Mouse (Mus musculus): ENCODE results near the gene Zbtb48. TPM values are rescaled to one million over a fixed set of nuclear protein-coding genes. Genes with fewer than 3 reads are reported as not detected.
A peak's percentile ranks its signal among the peaks of the same experiment; 100 is the strongest.

Gene Zbtb48
- total RNA-seq, 2 experiments from 2014 or later: 3.5 to 5.0 TPM

DNA sequence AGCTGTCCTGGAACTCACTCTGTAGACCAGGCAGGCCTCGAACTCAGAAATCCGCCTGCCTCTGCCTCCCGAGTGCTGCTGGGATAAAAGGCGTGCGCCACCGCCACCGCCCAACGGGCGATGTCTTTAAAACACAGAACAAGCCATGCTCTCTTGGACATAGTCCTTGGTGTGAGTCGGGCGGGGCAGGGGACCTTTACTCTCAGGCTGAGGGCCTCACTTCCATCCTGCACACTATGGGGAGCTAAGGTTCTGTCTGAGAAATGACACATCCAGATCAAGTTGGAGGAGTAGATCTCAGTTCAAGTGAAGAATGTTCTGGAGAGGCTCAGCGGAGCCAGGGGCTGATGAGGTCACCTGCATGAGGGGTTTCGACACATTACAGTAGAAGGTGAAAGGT is 5.5 kb upstream of the Zbtb48 start:
- DNase-seq (ENCODE audit: low spot score): no peak
- intact Hi-C loops (cut with DNase I): no loop called here

GRCm38 (mm10) chr4:152029997-152030396 is 2.5 kb upstream of the Zbtb48 start:
- no peak for DNase-seq (ENCODE audit: low spot score)
- intact Hi-C loops (cut with DNase I): no loop called here

DNA sequence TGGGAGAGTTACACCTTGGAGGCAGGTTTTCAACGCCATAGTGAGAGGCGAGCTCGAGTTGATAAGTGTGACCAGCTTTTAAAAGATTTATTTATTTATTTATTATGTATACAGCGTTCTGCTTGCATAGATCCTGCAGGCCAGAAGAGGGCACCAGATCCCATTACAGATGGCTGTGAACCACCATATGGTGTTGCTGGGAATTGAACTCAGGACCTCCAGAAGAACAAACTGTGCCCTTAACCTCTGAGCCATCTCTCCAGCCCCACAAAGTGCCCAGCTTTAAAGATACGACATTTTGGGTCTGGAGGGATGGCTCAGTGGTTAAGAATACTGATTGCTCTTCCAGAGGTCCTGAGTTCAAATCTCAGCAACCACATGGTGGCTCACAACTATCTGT is 1.6 kb upstream of the Zbtb48 start:
- intact Hi-C loops (cut with DNase I): no loop called here
- no peak for DNase-seq (ENCODE audit: low spot score)

DNA sequence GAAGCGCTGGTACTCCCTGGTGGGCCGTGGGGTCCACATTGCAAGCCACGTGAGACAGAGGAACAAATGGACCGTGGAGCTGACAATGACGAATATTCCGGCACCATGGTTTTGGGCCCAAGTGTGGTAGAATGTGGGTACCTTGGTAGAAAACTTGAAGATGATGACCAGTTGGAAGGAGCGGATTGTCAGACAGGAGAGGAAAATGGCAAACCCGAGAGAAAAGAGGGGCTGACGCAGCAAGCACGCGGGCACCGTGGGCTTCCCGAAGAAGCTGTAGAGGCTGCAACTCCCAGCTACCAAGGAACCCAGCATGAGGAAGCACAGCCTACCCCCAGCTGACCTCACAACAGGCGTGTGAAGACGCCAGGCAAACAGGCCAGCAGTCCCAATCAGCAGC is 985 bp upstream of the Zbtb48 start:
- no peak for DNase-seq (ENCODE audit: low spot score)
- intact Hi-C loops (cut with DNase I): no loop called here

GRCm38 (mm10) chr4:152026751-152027508 is 541 bp downstream of the Zbtb48 start:
- intact Hi-C loops (cut with DNase I): loop anchor here (1.0 to 2.0 kb wide), 2 partner anchors 16 to 40 kb away; no protein-coding TSS in a partner anchor
- no peak for DNase-seq (ENCODE audit: low spot score)

DNA sequence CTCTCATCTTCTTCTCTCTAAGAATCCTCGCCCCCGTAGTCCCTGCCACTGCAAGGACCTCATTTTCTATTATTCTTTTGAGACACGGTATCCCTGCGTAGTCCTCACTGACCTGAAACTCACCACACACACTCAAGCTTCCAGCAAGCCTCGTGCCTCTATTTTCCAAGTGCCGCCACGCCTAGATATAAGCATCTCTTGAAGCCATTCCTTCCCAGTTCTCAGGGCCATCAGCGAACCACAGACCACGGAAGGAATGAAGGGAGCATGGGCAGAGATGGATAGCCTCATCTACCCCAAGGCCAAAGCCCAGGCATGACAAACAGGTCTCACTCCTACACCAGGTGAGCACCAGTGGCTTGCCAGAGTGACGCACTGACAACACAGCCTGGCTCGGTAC is 2.9 kb downstream of the Zbtb48 start:
- intact Hi-C loops (cut with DNase I): no loop called here
- no peak for DNase-seq (ENCODE audit: low spot score)

- no peak for DNase-seq (ENCODE audit: low spot score)
- intact Hi-C loops (cut with DNase I): no loop called here
Observed at GRCm38 (mm10) chr4:152022506-152022905, 5.0 kb downstream of the Zbtb48 start.

GRCm38 (mm10) chr4:152021568-152022097 is 5.8 kb downstream of the Zbtb48 start:
- no peak for DNase-seq (ENCODE audit: low spot score)
- intact Hi-C loops (cut with DNase I): no loop called here

DNA sequence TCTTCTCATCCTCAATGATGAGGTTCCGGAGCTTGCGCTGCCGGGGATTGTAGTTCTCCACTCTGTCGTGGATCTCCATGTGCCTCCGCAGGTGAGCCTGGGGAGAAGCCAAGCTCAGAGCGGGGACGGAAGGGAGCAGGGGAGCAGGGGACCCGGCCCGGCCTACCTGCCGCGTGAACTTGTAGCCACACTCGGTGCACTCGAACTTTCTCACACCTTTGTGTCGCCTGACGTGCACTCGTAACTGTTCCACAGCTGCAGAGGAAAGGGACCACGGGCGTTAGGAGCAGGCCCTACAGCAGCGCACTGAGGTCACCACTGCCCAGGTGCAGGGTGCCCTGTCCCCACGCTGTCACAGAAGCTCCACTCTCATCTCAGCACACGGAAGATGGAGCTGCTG is 7.4 kb downstream of the Zbtb48 start:
- DNase-seq (ENCODE audit: low spot score): no peak
- intact Hi-C loops (cut with DNase I): no loop called here

DNA sequence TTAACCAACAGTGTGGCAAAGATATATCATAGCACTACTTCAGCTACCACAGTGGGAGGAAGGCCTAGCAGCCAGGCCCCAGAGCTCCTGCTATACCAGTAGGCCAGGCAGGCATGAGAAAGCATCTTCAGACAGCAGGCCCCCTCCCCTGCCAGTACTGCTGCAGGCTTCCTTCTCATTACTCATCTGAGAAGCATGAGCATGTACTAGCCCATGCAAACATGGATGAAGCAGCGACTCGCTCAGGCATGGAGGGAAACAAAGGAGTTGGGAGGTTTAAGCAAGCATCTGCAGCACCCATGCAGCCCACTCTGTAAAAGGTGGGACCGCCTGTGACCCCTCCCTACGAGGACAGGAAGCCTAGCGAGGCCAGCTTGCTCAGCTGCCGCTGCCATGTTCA is 8.4 kb downstream of the Zbtb48 start:
- intact Hi-C loops (cut with DNase I): no loop called here
- DNase-seq (ENCODE audit: low spot score): no peak

- peak; percentile 45 for DNase-seq (ENCODE audit: low spot score)
- intact Hi-C loops (cut with DNase I): no loop called here
Observed at GRCm38 (mm10) chr4:152013036-152013813, 14.2 kb downstream of the Zbtb48 start.

DNA sequence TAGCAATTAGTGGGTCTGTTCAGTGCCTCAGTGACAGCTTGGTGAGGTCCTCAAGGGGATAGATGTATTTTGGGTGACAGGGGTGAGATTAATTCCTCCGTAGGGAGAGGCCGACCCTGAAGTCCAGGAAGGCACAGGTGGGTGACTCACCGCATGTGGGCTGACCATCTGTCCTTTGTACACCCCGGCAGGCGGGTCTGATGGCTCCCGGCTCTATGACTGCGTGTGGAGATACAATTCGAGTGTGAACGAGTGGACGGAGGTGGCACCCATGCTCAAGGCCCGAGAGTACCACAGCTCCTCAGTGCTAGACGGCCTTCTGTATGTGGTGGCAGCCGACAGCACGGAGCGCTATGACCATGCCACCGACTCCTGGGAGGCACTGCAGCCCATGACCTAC is 15.4 kb downstream of the Zbtb48 start:
- DNase-seq (ENCODE audit: low spot score): no peak
- intact Hi-C loops (cut with DNase I): no loop called here

GRCm38 (mm10) chr4:152011171-152011760 is 16.2 kb downstream of the Zbtb48 start:
- intact Hi-C loops (cut with DNase I): loop anchor here (1.0 kb wide), 1 partner anchor 15 kb away; no protein-coding TSS in a partner anchor
- DNase-seq (ENCODE audit: low spot score): no peak

DNA sequence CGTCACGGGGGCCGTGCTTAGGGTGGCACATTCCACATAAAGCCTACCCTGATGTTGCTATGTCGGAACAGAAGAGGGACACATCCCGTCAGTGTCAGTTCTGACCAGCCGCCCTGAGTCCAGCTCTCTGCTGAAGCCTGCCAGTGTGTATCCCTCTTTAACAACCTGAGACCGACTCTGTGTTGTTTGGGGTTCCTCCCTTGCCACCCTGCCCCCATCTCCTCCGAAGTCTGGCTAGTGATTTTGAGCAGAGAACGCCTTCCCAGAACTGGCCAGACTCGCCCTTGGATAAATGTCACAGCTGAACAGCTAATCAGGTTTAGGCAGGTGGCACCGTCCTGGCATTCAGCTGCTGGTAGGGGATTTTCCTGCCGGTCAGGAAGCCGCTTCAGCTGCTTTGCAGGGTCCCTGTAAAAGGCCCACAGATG is 16.8 kb downstream of the Zbtb48 start:
- no peak for DNase-seq (ENCODE audit: low spot score)

GRCm38 (mm10) chr4:152010091-152010706 is 17.3 kb downstream of the Zbtb48 start:
- intact Hi-C loops (cut with DNase I): no loop called here
- peak; percentile 37 for DNase-seq (ENCODE audit: low spot score)

More for the DNA sequence above, 16.8 kb downstream of the Zbtb48 start:
- intact Hi-C loops (cut with DNase I): loop anchor here (1.0 kb wide), 1 partner anchor 16 kb away; no protein-coding TSS in a partner anchor

DNA sequence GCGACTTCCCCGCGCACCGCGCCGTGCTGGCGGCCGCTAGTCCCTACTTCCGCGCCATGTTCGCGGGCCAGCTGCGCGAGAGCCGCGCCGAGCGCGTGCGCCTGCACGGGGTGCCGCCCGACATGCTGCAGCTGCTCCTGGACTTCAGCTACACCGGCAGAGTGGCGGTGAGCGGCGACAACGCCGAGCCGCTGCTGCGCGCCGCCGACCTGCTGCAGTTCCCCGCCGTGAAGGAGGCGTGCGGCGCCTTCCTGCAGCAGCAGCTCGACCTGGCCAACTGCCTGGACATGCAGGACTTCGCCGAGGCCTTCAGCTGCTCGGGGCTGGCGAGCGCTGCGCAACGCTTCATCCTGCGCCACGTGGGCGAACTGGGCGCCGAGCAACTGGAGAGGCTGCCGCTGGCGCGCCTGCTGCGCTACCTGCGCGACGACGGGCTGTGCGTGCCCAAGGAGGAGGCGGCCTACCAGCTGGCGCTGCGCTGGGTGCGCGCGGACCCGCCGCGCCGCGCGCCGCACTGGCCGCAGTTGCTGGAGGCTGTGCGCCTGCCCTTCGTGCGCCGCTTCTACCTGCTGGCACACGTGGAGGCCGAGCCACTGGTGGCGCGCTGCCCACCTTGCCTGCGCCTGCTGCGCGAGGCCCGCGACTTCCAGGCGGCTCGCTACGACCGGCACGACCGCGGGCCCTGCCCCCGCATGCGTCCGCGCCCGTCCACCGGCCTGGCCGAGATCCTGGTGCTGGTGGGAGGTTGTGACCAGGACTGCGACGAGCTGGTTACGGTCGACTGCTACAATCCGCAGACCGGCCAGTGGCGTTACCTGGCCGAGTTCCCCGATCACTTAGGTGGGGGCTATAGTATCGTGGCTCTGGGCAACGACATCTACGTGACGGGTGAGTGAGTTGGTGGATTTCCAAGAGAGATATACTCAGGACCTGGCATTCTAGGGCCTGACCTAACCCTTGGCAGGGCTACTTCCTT is 18.1 kb downstream of the Zbtb48 start:
- intact Hi-C loops (cut with DNase I): no loop called here
- DNase-seq (ENCODE audit: low spot score): no peak

DNA sequence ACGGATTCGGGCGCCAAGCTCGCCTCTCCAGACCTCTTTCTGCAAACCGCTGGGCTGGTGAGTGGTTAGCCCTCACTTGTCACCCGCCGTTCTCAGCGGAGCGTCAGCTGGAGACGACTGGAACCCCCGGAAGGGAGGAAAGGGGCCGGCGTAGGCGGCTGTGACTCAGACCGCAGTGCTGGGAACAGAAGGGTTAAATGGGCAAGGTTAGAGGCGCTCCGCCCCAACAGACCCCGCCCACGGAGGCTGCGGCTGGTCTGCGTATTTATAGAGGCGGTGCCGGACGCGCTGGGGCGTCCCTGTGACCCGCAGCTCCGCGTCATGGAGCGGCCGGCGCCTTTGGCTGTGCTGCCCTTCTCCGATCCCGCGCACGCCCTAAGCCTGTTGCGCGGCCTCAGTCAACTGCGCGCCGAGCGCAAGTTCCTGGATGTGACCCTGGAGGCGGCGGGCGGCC is 18.8 kb downstream of the Zbtb48 start, which contains the start of gene Klhl21:
Gene Klhl21, plus strand, starts transcription at position 182 of the 454 bp plus-strand sequence.
- intact Hi-C loops (cut with DNase I): no loop called here

GRCm38 (mm10) chr4:152008148-152008500 is 19.3 kb downstream of the Zbtb48 start:
- intact Hi-C loops (cut with DNase I): no loop called here
- DNase-seq (ENCODE audit: low spot score): no peak

More for the DNA sequence above, 18.8 kb downstream of the Zbtb48 start, which contains the start of gene Klhl21:
- peak; percentile 93 for DNase-seq (ENCODE audit: low spot score)

Data from heart, postnatal 25 days (tissue).